Comparison of ENCODE assay signal across 7 mouse cellular contexts in the genomic region with DNA sequence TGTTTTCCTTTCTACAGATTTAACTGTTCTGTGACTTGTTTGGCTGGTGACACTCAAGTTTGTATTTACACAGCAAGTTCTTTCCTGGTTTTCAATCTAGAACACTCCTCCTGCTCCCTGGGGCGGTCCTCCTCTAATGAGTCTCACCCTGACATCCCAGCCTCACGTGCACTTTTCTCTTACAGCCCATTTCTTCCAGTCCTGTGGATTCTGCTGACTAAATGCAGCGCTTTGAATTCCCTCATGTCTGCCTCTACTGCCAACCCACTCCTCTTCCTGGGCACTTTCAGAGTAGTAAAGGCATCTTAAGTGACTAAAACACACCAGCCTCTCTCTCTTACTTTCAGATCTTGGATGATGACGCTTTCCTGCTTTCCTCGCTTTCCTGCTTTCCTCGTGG. TPM values are rescaled to one million over a fixed set of nuclear protein-coding genes. Genes with fewer than 3 reads are reported as not detected.
DNase-seq lines count a peak whose midpoint lies in the region; ATAC-seq lines count a peak whose summit lies in the region.

No protein-coding gene starts in this region.

- 5% methylated on average over 6 of the region's 6 CpGs for WGBS in forebrain, embryonic 12.5 days
- WGBS in midbrain, embryonic 15.5 days, result 4% methylated on average over 6 of the region's 6 CpGs

- H3K27me3 ChIP-seq in forebrain, embryonic 12.5 days, result peaks cover 9% of the 10 kb centered on the region; the same call in 1 of the 2 replicates
- H3K27me3 ChIP-seq in midbrain, embryonic 15.5 days (replicated peaks), result no peaks in the 10 kb centered on the region

- H3K4me3 ChIP-seq in forebrain, embryonic 12.5 days (replicated peaks), result peak overlapping the region; percentile 60
- H3K4me3 ChIP-seq in midbrain, embryonic 15.5 days, result peak overlapping the region; percentile 68

- H3K36me3 ChIP-seq in forebrain, embryonic 12.5 days (replicated peaks), result no peaks in the 10 kb centered on the region
- no peaks in the 10 kb centered on the region for H3K36me3 ChIP-seq in midbrain, embryonic 15.5 days (replicated peaks)

- intact Hi-C loops in gastrocnemius, postnatal 36 days (cut with DNase I), result no loop called here

- H3K9me3 ChIP-seq in forebrain, embryonic 12.5 days, result no peaks in the 10 kb centered on the region
- H3K9me3 ChIP-seq in midbrain, embryonic 15.5 days, result no peaks in the 10 kb centered on the region

- H3K4me1 ChIP-seq in forebrain, embryonic 12.5 days, result peaks cover 9% of the 10 kb centered on the region
- H3K4me1 ChIP-seq in midbrain, embryonic 15.5 days, result peaks cover 12% of the 10 kb centered on the region

- DNase-seq in 3134 (ENCODE audit: extremely low read depth, insufficient read length, low spot score) (peak; percentile 21), 416B (ENCODE audit: low read depth) (peak; percentile 42)
- peak; percentile 42 for DNase-seq in kidney, postnatal 10 days
- no peak for DNase-seq in gastrocnemius, postnatal 36 days
- no peak for DNase-seq in testis, postnatal 14 days (ENCODE audit: low spot score)

- peak overlapping the region; percentile 77 for H3K4me2 ChIP-seq in forebrain, embryonic 12.5 days
- H3K4me2 ChIP-seq in midbrain, embryonic 15.5 days, result peak overlapping the region; percentile 90

- peak overlapping the region; percentile 61 for H3K9ac ChIP-seq in forebrain, embryonic 12.5 days
- H3K9ac ChIP-seq in midbrain, embryonic 15.5 days, result peak overlapping the region; percentile 61

- peak overlapping the region; percentile 82; the same call in 1 of the 2 replicates for H3K27ac ChIP-seq in forebrain, embryonic 12.5 days
- H3K27ac ChIP-seq in midbrain, embryonic 15.5 days, result peak overlapping the region; percentile 77; the same call in 1 of the 2 replicates

- no peak for ATAC-seq in forebrain, embryonic 12.5 days (ENCODE audit: low FRiP score)
- no peak for ATAC-seq in midbrain, embryonic 15.5 days (replicated peaks)

RNA-seq across cellular contexts. Expression of gene Gss, which starts 0.9 kb away (rescaled TPM):
- 16.6 and 20.0 TPM in 2 replicates for polyA plus RNA-seq in forebrain, embryonic 12.5 days (2016; fragmentation: Nextera tagmentation; extraction: Ambion mirVana)
- 15.3 and 16.3 TPM in 2 replicates for polyA plus RNA-seq in midbrain, embryonic 15.5 days (2015; fragmentation: Nextera tagmentation; extraction: Ambion mirVana)
- 1 to 10 TPM; 3.7 to 6.0 TPM for total RNA-seq in gastrocnemius, postnatal 36 days (2021)

RNA-seq across cellular contexts. Expression of gene Myh7b, which starts 19.3 kb away (rescaled TPM):
- polyA plus RNA-seq in forebrain, embryonic 12.5 days (2016; fragmentation: Nextera tagmentation; extraction: Ambion mirVana), result 0.66 and 1.0 TPM in 2 replicates
- 0.64 and 1.2 TPM in 2 replicates for polyA plus RNA-seq in midbrain, embryonic 15.5 days (2015; fragmentation: Nextera tagmentation; extraction: Ambion mirVana)
- 1 to 10 TPM; 1.9 to 6.8 TPM for total RNA-seq in gastrocnemius, postnatal 36 days (2021)

Comparison
In these comparisons a context has a peak if more than half of its experiments do, and no peak if none do; other contexts are left out.
1. DNase-seq: peak in 3134 (single experiment), 416B (single experiment) and kidney, postnatal 10 days (single experiment); none in gastrocnemius, postnatal 36 days (0 of 2) and testis, postnatal 14 days (single experiment).